Mouse (Mus musculus) cerebellum, adult 11 months (tissue): ENCODE results near the gene Dhx15.
"Not testable (repeated sequence)": the region's sequence is repeated elsewhere in the genome, so short reads cannot be mapped to it uniquely, and the experiment has no call there.

Experiments
- DNase-seq: peaks from one replicate; pipeline ENCODE4 v3.0.0; 2022

Gene Dhx15

GRCm38 (mm10) chr5:52190371-52191179, at the start of gene Dhx15:
Gene Dhx15 (minus strand): TSS chr5:52190514.
- peak; percentile 93 for DNase-seq

DNA sequence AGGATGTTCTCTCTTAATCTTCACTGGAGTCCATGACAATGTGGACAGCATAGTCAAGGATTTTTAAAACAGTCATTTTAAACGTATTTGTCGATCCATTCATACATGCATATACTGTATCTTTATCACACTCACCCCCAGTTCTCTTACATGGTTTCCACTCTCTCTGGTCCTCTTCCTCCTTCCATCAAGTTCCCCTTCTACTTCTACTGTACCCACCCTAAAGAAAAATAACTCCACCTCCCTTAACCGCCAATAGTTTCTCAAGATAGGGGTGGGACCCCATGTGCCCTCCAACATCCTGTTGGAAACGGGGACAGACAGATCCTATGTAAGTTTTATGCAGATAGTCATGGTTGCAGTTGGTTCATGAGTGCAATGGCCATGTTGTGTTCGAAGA, 48.6 kb upstream of the Dhx15 start:
- no peak for DNase-seq

- no peak for DNase-seq
Measured at GRCm38 (mm10) chr5:52237956-52238735, 47.8 kb upstream of the Dhx15 start.

DNA sequence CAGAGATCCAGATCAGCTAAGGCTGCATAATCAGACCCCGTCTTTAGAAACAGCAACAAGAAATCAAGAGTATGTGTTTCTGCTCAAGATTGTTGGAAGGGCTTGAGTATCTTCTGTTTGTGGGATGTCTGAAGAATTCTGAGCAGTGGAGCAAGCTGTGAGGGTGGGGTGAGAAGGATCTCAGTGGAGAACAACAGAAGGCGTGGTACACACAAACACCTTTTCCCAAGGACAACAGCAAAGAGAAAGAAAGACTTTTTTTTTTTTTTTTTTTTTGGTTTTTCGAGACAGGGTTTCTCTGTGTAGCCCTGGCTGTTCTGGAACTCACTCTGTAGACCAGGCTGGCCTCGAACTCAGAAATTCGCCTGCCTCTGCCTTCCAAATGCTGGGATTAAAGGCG, 46.3 kb upstream of the Dhx15 start:
- not testable (repeated sequence) for DNase-seq

DNA sequence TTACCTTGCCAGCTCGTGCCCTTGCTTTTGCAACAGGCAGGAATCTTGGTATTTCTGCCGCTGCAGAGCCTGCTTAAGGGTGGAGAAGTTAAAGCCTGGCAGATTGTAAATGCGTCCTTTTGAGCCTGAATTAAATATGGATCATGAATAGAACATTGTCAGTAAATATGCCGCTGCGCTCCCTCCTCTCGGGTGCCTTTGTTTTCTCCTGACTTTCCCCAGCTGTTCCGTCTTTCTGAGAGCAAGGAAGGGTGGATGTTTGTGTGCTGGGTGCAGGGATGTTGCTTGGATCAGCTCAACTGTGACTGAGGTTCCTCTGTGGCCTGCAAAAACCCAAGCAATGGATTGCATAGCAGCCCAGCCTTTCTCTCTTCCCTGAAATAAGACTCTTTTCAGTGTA, 44.3 kb upstream of the Dhx15 start:
- no peak for DNase-seq

DNA sequence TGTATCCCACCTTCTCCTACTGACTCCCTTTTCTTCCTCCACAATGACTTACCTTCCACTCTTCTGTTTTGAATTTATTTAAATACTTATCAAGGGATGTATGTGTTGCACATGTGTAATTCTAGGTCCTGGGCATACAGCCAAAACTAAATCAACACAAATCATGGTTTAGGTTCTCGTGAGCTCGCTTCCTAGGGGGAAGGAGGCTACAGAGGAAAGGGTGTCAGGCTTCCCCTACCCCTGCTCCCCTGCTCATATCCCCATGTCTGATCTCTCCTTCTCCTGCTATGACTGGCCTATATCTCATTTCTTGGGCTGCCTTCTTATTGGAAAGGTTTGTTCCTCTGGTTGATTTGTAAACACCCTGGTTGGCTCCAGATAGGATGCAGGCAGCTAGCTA, 43.6 kb upstream of the Dhx15 start:
- DNase-seq: no peak

- DNase-seq: no peak
Measured at GRCm38 (mm10) chr5:52232611-52233010, 42.3 kb upstream of the Dhx15 start.

- DNase-seq: no peak
Measured at GRCm38 (mm10) chr5:52232199-52232598, 41.9 kb upstream of the Dhx15 start.

GRCm38 (mm10) chr5:52230466-52230865, 40.2 kb upstream of the Dhx15 start:
- DNase-seq: no peak

- DNase-seq: no peak
Measured at GRCm38 (mm10) chr5:52226677-52227076, 36.4 kb upstream of the Dhx15 start.

- no peak for DNase-seq
Measured at GRCm38 (mm10) chr5:52221596-52221995, 31.3 kb upstream of the Dhx15 start.

GRCm38 (mm10) chr5:52220013-52220804, 29.9 kb upstream of the Dhx15 start:
- no peak for DNase-seq

GRCm38 (mm10) chr5:52218238-52218637, 27.9 kb upstream of the Dhx15 start:
- DNase-seq: no peak

GRCm38 (mm10) chr5:52213143-52213900, 23.0 kb upstream of the Dhx15 start:
- no peak for DNase-seq

DNA sequence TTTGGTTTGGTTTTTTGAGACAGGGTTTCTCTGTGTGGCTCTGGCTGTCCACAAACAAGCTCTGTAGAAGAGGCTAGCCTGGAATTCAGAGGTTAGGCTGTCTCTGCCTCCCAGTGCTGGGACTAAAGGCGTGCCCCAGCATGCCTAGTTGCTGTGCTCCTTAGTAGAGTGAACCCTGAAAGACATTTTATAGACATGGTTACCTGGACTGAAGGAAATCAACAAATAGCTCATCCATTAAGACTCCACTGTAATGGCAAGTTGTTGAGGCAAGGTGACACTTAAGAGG, 810 bp upstream of the Dhx15 start:
- DNase-seq: no peak

DNA sequence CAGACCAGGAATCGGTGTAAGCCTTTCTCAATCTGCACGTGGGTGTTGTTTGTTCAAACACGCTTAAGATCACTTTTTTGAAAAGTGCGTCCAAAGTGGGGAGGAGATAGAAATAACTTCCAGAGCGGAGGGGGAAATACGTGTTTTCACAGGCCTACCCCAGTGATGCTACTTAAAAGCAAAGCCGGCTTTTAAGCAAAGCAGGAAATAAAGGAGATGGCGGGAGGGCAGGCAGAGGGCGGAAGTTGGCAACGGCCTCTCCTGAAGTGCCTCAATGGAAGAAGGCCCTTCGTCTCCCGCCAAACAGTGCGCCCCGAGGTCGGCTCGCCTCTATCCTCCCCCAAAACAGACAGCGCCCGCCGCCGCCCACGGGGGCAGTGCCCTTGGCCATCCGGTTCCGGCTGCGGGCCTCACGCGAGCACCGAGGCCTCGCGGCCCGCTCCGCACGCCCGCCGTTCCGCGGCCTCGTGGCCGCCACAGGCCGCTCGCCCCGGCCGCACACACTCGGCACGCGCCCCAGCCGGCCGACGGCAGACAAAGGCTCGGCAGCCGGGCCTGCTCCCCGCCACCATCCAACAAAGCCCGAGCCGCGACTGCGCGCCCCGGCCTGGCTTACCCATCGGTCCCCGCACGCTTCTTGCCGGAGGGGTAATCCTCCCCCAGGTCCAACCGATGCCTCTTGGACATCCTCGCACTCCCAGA, 499 bp downstream of the Dhx15 start:
- no peak for DNase-seq

GRCm38 (mm10) chr5:52188206-52188605, 2.1 kb downstream of the Dhx15 start:
- DNase-seq: no peak

GRCm38 (mm10) chr5:52177326-52177725, 13.0 kb downstream of the Dhx15 start:
- no peak for DNase-seq

DNA sequence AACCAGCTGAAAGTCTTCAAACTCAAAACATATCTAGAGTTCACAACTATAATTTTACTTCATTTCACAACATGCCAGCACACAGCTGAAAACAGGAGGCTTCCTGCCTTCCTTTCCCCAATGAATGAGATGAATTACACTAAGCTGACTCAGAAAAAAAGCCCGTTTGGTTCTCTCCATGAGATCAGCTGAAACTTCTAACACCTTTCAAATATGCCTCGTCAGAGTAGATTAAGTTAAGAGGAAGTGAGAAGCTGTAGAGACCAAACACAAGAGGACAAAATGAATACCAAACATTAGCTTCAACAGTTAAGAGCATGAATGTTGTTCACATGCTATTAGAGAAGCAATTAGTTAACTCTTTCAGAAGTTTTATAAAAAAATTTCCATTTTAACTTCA, 21.8 kb downstream of the Dhx15 start:
- no peak for DNase-seq

GRCm38 (mm10) chr5:52149138-52149537, 41.2 kb downstream of the Dhx15 start:
- DNase-seq: no peak

DNA sequence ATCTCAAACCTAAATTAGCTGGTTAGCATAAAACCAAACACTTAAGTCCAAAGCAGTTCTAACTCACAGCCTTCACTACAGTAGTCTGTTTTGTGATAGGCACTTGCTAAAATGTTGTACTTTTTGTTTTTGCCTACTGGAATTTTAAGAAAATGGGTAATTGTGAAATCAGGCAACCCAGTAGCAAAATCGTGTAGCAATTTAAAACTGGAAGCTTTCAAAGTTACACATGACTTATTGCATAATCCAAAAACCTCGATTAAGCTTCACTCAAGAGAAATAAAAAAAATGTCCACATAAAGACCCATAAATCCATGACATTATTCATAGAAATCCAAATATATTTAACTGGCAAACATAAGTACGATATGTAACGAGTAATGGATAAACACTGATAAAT, 43.2 kb downstream of the Dhx15 start:
- no peak for DNase-seq

- DNase-seq: no peak
Measured at GRCm38 (mm10) chr5:52145684-52146083, 44.6 kb downstream of the Dhx15 start.
